Mouse (Mus musculus): Measurements from ENCODE around the gene Kctd14.

- no peak for TF ChIP-seq CTCF (IDR thresholded peaks at IDR 0.05; ENCODE audit: low read depth)
- TF ChIP-seq EP300 (IDR thresholded peaks at IDR 0.05; ENCODE audit: low read depth), result no peak
Observed at GRCm38 (mm10) chr7:97416906-97417777, 34.0 kb upstream of the Kctd14 start, which contains the start of gene Thrsp.
